Mouse (Mus musculus): ENCODE data around the gene Gm16253. TPM values are rescaled to one million over a fixed set of nuclear protein-coding genes. Genes with fewer than 3 reads are reported as not detected.

The Gm16253 gene
- total RNA-seq (2014; rRNA removed) (not detected in 2 replicates), polyA plus RNA-seq (2015; fragmentation: Nextera tagmentation; extraction: Ambion mirVana) (0.52 TPM in 1 of 2 replicates, not detected in the other)

DNA sequence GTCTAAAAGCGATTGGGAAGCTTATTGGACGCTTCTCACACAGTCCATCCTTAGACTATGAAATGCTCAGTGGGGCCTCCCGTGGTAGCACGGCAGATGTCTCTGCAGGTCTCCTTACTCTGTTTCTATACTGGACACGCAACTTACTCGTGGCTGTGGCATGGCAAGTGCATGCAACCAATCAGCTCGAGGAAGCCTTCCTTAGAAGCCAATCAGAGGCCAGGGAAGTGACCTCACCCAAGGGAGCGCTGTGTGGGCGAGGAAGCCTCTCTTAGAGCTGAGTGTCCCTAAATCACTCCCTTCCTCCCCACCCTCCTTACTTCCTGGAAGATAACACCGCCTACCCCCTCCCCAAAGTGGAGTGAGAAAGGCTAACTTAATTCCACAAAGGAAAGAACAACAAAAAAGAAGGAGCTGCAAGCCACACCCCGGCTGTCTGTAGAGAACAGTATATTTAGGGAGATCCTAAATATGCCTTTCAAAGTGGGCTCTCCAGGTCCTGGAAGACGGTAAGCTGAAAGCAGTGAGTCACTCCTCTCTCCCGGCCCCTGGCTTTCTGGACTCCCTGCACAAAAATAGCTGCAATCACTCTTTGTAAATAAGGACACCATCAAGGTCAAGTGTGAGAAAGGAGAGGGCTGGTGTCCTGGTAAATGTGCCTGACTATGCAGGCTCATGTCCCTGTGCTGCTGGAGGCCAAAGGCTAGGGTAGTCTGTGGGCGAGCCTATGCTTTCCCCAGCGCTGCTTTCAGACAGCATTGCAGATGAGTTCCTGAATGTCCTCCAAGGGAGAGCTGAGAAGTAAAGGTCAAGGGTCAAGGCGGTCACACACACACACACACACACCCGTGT, at the start of gene Gm16253:
Gm16253 (plus strand) TSS at position 295 of the 852 bp plus-strand sequence.
- Histone ChIP-seq H3K36me3 (ENCODE audit: insufficient read depth, low read length) (no peaks in the 10 kb centered on the region), H3K9ac (replicated peaks; ENCODE audit: low read length, poor library complexity, severe bottlenecking) (no peak within 1 kb of the TSS), H3K4me2 (ENCODE audit: low read depth, low read length, poor library complexity, severe bottlenecking) (peak within 1 kb of the TSS; percentile 28), H3K27me3 (ENCODE audit: insufficient read depth, low read length) (no peaks in the 10 kb centered on the region), H3K4me3 (ENCODE audit: low read depth, low read length) (no peak within 1 kb of the TSS), H3K4me1 (ENCODE audit: insufficient read depth, low read length) (0 out of 2 replicates have a peak, but pooled peaks cover 3% of the 10 kb centered on the region), H3K27ac (ENCODE audit: low read depth, low read length) (peak within 1 kb of the TSS; percentile 74), H3K9me3 (ENCODE audit: low read length) (no peaks in the 10 kb centered on the region)
- ATAC-seq (ENCODE audit: low FRiP score): peak; percentile 88
- peak; percentile 40; the same call in 1 of the 2 replicates for TF ChIP-seq CTCF (IDR thresholded peaks at IDR 0.05)
- 30% methylated on average over 17 of the region's 17 CpGs for WGBS
- peak; percentile 94 for DNase-seq (ENCODE audit: low spot score)

DNA sequence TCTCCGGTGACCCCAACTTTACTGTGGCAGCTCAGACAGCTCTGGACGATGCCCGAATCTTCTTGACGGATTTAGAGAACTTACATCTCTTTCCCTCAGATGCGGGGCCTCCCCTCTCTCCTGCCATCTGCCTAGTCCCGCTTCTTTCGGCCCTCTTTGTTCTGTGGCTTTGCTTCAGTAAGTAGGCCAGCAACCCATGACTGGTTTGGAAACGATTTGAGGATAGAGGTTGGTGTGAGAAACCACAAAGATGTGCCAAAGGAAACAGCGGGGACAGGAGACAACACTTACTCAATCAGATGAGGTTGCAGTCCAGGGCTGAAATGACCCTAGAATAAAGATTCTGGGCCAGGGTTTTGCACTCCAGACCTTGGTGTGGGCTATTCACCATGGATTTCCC, 48.3 kb upstream of the Gm16253 start:
- no peak overlapping the region for H3K4me3 ChIP-seq (ENCODE audit: low read depth, low read length)
- ATAC-seq (ENCODE audit: low FRiP score) (no peak), DNase-seq (ENCODE audit: low spot score) (no peak)
- peaks cover 9% of the 10 kb centered on the region; the same call in 1 of the 2 replicates for H3K4me1 ChIP-seq (ENCODE audit: insufficient read depth, low read length)
- no peaks in the 10 kb centered on the region for H3K9me3 ChIP-seq (ENCODE audit: low read length)
- no peaks in the 10 kb centered on the region; the same call in 1 of the 2 replicates for H3K27me3 ChIP-seq (ENCODE audit: insufficient read depth, low read length)
- no peak overlapping the region for H3K4me2 ChIP-seq (ENCODE audit: low read depth, low read length, poor library complexity, severe bottlenecking)
- no peak overlapping the region for H3K27ac ChIP-seq (ENCODE audit: low read depth, low read length)
- TF ChIP-seq CTCF (IDR thresholded peaks at IDR 0.05): no peak
- no peak overlapping the region for H3K9ac ChIP-seq (replicated peaks; ENCODE audit: low read length, poor library complexity, severe bottlenecking)
- no peaks in the 10 kb centered on the region for H3K36me3 ChIP-seq (ENCODE audit: insufficient read depth, low read length)
- WGBS: 35% methylated on average over 9 of the region's 9 CpGs

- Histone ChIP-seq H3K9ac (replicated peaks; ENCODE audit: low read length, poor library complexity, severe bottlenecking) (no peak overlapping the region), H3K36me3 (ENCODE audit: insufficient read depth, low read length) (no peaks in the 10 kb centered on the region), H3K9me3 (ENCODE audit: low read length) (no peaks in the 10 kb centered on the region), H3K4me1 (ENCODE audit: insufficient read depth, low read length) (peaks cover 5% of the 10 kb centered on the region; the same call in 1 of the 2 replicates), H3K4me3 (ENCODE audit: low read depth, low read length) (no peak overlapping the region), H3K4me2 (ENCODE audit: low read depth, low read length, poor library complexity, severe bottlenecking) (no peak overlapping the region), H3K27ac (ENCODE audit: low read depth, low read length) (no peak overlapping the region), H3K27me3 (ENCODE audit: insufficient read depth, low read length) (no peaks in the 10 kb centered on the region; the same call in 1 of the 2 replicates)
- no peak for TF ChIP-seq CTCF (IDR thresholded peaks at IDR 0.05)
- WGBS: 71% methylated on average over 7 of the region's 7 CpGs
- DNase-seq (ENCODE audit: low spot score) (no peak), ATAC-seq (ENCODE audit: low FRiP score) (no peak)
Measured at GRCm38 (mm10) chr3:96532050-96532449, 44.7 kb upstream of the Gm16253 start.

DNA sequence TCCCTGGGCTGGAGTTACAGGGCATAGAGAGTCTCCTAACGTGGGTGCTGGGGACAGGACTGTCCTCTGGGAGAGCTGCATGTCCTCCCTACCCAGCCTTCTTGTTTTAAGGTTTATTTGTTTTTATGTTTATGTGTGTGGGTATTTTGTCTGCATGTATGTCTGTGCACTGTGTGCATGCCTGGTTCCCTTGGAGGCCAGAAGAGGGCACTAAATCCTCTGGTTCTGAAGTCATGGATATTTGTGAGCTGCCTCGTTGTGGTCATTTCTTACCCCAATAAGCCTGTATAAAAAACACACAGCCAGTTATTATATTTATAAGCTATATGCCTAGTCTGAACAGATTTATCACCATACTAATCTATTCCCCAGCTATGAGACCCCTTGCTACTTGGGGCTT, 42.5 kb upstream of the Gm16253 start:
- H3K27ac ChIP-seq (ENCODE audit: low read depth, low read length): no peak overlapping the region
- no peak overlapping the region for H3K4me2 ChIP-seq (ENCODE audit: low read depth, low read length, poor library complexity, severe bottlenecking)
- H3K4me1 ChIP-seq (ENCODE audit: insufficient read depth, low read length): no peaks in the 10 kb centered on the region
- WGBS: 57% methylated on average over 2 of the region's 2 CpGs
- no peak overlapping the region for H3K9ac ChIP-seq (replicated peaks; ENCODE audit: low read length, poor library complexity, severe bottlenecking)
- ATAC-seq (ENCODE audit: low FRiP score) (no peak), DNase-seq (ENCODE audit: low spot score) (no peak)
- H3K9me3 ChIP-seq (ENCODE audit: low read length): no peaks in the 10 kb centered on the region
- TF ChIP-seq CTCF (IDR thresholded peaks at IDR 0.05): peak; percentile 34
- no peaks in the 10 kb centered on the region for H3K27me3 ChIP-seq (ENCODE audit: insufficient read depth, low read length)
- H3K36me3 ChIP-seq (ENCODE audit: insufficient read depth, low read length): no peaks in the 10 kb centered on the region
- H3K4me3 ChIP-seq (ENCODE audit: low read depth, low read length): no peak overlapping the region

DNA sequence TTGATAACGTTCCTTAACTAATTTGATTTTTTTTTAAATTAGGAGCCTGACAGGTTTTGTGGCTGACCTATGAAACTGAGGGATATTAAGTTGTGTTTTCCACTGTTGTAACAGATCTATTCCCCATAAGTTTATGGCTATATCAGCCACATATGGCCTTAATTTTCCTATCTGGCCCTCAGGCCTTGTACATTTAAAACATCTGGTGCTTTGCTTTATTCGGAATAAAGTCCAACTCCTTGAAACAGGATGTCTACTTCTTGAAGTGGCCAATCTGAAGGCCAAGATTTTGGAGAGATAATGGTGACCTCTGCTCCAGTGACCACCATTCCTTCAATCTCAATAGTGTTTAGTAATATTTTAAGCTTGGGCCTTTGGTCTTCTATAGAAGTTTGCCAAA, 37.5 kb upstream of the Gm16253 start:
- WGBS: 87% methylated on average over 2 of the region's 2 CpGs
- H3K4me2 ChIP-seq (ENCODE audit: low read depth, low read length, poor library complexity, severe bottlenecking): no peak overlapping the region
- no peak for TF ChIP-seq CTCF (IDR thresholded peaks at IDR 0.05)
- H3K4me1 ChIP-seq (ENCODE audit: insufficient read depth, low read length): no peaks in the 10 kb centered on the region
- H3K4me3 ChIP-seq (ENCODE audit: low read depth, low read length): no peak overlapping the region
- no peaks in the 10 kb centered on the region for H3K27me3 ChIP-seq (ENCODE audit: insufficient read depth, low read length)
- H3K36me3 ChIP-seq (ENCODE audit: insufficient read depth, low read length): no peaks in the 10 kb centered on the region
- ATAC-seq (ENCODE audit: low FRiP score): no peak
- H3K9ac ChIP-seq (replicated peaks; ENCODE audit: low read length, poor library complexity, severe bottlenecking): no peak overlapping the region
- no peak overlapping the region for H3K27ac ChIP-seq (ENCODE audit: low read depth, low read length)
- no peaks in the 10 kb centered on the region for H3K9me3 ChIP-seq (ENCODE audit: low read length)
- no peak for DNase-seq (ENCODE audit: low spot score)

DNA sequence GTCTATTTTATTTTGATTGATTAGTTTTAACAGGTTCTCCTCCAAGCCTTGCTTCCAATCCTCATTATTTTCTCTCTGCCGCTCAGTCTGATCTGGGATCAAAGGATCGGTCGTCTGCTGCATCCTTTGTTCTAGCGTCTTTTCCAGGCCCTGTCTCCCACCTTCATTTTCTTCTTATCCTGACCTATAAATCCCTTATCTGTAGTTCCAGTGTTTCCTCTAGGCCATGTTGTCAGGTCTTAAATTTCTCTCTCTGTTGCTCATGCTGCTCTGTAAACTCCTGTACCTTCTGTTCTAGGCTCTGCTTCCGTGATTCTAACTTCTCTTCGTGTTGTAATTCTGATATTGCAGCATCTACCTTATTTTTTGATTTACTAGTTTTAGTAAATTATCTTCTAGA, 36.0 kb upstream of the Gm16253 start:
- Histone ChIP-seq H3K4me3 (ENCODE audit: low read depth, low read length) (no peak overlapping the region), H3K4me1 (ENCODE audit: insufficient read depth, low read length) (no peaks in the 10 kb centered on the region), H3K27me3 (ENCODE audit: insufficient read depth, low read length) (no peaks in the 10 kb centered on the region), H3K27ac (ENCODE audit: low read depth, low read length) (no peak overlapping the region), H3K4me2 (ENCODE audit: low read depth, low read length, poor library complexity, severe bottlenecking) (no peak overlapping the region), H3K9ac (replicated peaks; ENCODE audit: low read length, poor library complexity, severe bottlenecking) (no peak overlapping the region), H3K9me3 (ENCODE audit: low read length) (no peaks in the 10 kb centered on the region), H3K36me3 (ENCODE audit: insufficient read depth, low read length) (no peaks in the 10 kb centered on the region)
- DNase-seq (ENCODE audit: low spot score) (no peak), ATAC-seq (ENCODE audit: low FRiP score) (no peak)
- TF ChIP-seq CTCF (IDR thresholded peaks at IDR 0.05): no peak
- WGBS: 24% methylated on average over 6 of the region's 6 CpGs
